Mouse (Mus musculus): Measurements from ENCODE around the gene Shisa5.

DNA sequence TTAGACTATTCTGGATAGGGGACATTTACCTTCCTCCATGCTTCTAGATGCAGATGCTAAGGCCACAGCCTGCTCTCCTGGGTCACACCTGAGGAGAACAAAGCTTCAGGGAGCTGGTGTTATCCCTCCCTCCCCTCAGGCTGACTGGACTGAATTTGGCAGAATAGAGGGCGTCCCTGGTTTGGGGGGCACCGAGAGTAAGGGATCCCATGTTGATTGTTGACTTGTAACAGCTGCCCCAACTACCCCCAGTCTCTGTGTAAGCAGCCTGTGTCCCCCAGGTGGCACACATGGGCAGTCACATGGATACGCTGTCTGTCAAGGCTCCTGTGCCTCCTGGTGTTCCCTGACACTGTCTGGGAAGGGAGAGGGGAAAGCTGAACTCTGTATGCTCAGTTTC, 9.9 kb upstream of the Shisa5 start:
- TF ChIP-seq ZC3H11A (IDR thresholded peaks at IDR 0.05; ENCODE audit: low read depth, low read length) (no peak), MAX (IDR thresholded peaks at IDR 0.05; ENCODE audit: low read length) (no peak), CTCF (conservative IDR thresholded peaks at IDR 0.05 in 1 of 2, IDR thresholded peaks at IDR 0.05 in 1 of 2; ENCODE audit: low read depth in 2 of 2, low read length in 2 of 2) (no peak), POLR2A (IDR thresholded peaks at IDR 0.05; ENCODE audit: low read depth, low read length) (no peak), E2F4 (IDR thresholded peaks at IDR 0.05; ENCODE audit: insufficient replicate concordance, low read depth, low read length) (no peak)
